Mouse (Mus musculus) CH12.LX (cell line): ENCODE measurements around the gene March10. TPM values are rescaled to one million over a fixed set of nuclear protein-coding genes. Genes with fewer than 3 reads are reported as not detected.

Source experiments
- DNase-seq: peaks from one replicate; pipeline ENCODE4 v3.0.0-alpha.2; 2013; ENCODE audit errors: extremely low read depth
- H3K27ac ChIP-seq: 2 replicates; pipeline ENCODE4 v1.5.1; 2012; ENCODE audit warnings: low read depth, mild to moderate bottlenecking, control low read depth, moderate library complexity; ENCODE audit not compliant: insufficient read depth
- H3K27me3 ChIP-seq: replicated peaks from 2 replicates; pipeline ENCODE3; 2012; ENCODE audit warnings: inconsistent platforms
- H3K36me3 ChIP-seq, 2 experiments: replicated peaks in 1 of 2; 2 replicates each; pipeline versions ENCODE3 to v1.6.1; 2012; ENCODE audit warnings: inconsistent platforms in 1 of 2, low read length in 1 of 2, mild to moderate bottlenecking in 1 of 2, mixed read lengths in 1 of 2, moderate library complexity in 1 of 2; ENCODE audit not compliant: control insufficient read depth in 1 of 2, insufficient read depth in 1 of 2
- H3K4me1 ChIP-seq, 2 experiments: 2 replicates each; pipeline ENCODE4 v1.6.1; 2012; ENCODE audit warnings: inconsistent platforms in 1 of 2, moderate library complexity in 1 of 2; ENCODE audit not compliant: insufficient read depth in 2 of 2, control insufficient read depth in 1 of 2
- H3K4me2 ChIP-seq: 2 replicates; pipeline ENCODE4 v1.6.1; 2012; ENCODE audit warnings: low read depth, mild to moderate bottlenecking, control low read depth; ENCODE audit not compliant: poor library complexity, insufficient read depth, severe bottlenecking
- H3K4me3 ChIP-seq, 3 experiments: fragments of 150-350 bp in 1 of 3; sonication (generic) in 1 of 3; replicated peaks in 1 of 3; 2 replicates each; pipeline versions ENCODE3 to v1.5.1; 2011 to 2012; ENCODE audit warnings: low read depth in 2 of 3, low read length in 2 of 3, mild to moderate bottlenecking in 2 of 3, moderate library complexity in 2 of 3, control low read depth in 1 of 3, improper control_type of control experiment in 1 of 3, inconsistent platforms in 1 of 3, mixed read lengths in 1 of 3; ENCODE audit not compliant: poor library complexity in 1 of 3
- H3K79me2 ChIP-seq: replicated peaks from 2 replicates; pipeline ENCODE4 v1.6.1; 2012; ENCODE audit warnings: mild to moderate bottlenecking, moderate library complexity; ENCODE audit not compliant: control insufficient read depth, poor library complexity, insufficient read depth, severe bottlenecking; ENCODE audit errors: extremely low read depth
- H3K9ac ChIP-seq: 2 replicates; pipeline ENCODE4 v1.6.1; 2012; ENCODE audit warnings: low read depth, mild to moderate bottlenecking, control low read depth, moderate library complexity; ENCODE audit not compliant: insufficient read depth
- H3K9me3 ChIP-seq: replicated peaks from 2 replicates; pipeline ENCODE3; 2012; ENCODE audit warnings: low read length, inconsistent platforms, mixed read lengths
- BHLHE40 ChIP-seq: IDR thresholded peaks from 2 replicates; pipeline ENCODE4 v1.6.1; 2011; ENCODE audit warnings: mild to moderate bottlenecking, low read depth, low read length, improper control_type of control experiment
- CHD1 ChIP-seq: IDR thresholded peaks from 2 replicates; pipeline ENCODE4 v1.6.1; 2012; ENCODE audit warnings: low read depth, low read length, improper control_type of control experiment, inconsistent platforms
- CTCF ChIP-seq, 2 experiments: IDR thresholded peaks in 1 of 2; conservative IDR thresholded peaks in 1 of 2; 2 replicates each; pipeline ENCODE4 v1.5.1; 2011 to 2012; ENCODE audit warnings: low read depth in 2 of 2, low read length in 2 of 2, improper control_type of control experiment in 1 of 2, inconsistent platforms in 1 of 2, mild to moderate bottlenecking in 1 of 2, moderate library complexity in 1 of 2
- E2F4 ChIP-seq: IDR thresholded peaks from 2 replicates; pipeline ENCODE4 v1.6.1; 2011; ENCODE audit warnings: low read depth, low read length, improper control_type of control experiment; ENCODE audit not compliant: insufficient replicate concordance
- EP300 ChIP-seq: IDR thresholded peaks from 2 replicates; pipeline ENCODE4 v1.6.1; 2011; ENCODE audit warnings: low read length, improper control_type of control experiment
- GABPA ChIP-seq: IDR thresholded peaks from 2 replicates; pipeline ENCODE4 v1.6.1; 2012; ENCODE audit warnings: low read depth, low read length, improper control_type of control experiment, inconsistent platforms; ENCODE audit not compliant: insufficient replicate concordance
- HCFC1 ChIP-seq: IDR thresholded peaks from 2 replicates; pipeline ENCODE4 v1.6.1; 2012; ENCODE audit warnings: low read depth, mild to moderate bottlenecking, inconsistent platforms, low read length, improper control_type of control experiment
- JUN ChIP-seq: IDR thresholded peaks from 2 replicates; pipeline ENCODE4 v1.6.1; 2011; ENCODE audit warnings: low read depth, mild to moderate bottlenecking, low read length, improper control_type of control experiment, moderate library complexity; ENCODE audit not compliant: insufficient read depth
- JUND ChIP-seq: conservative IDR thresholded peaks from 2 replicates; pipeline ENCODE4 v1.6.1; 2011; ENCODE audit warnings: low read depth, low read length, improper control_type of control experiment
- MAFK ChIP-seq: IDR thresholded peaks from 2 replicates; pipeline ENCODE4 v1.6.1; 2011; ENCODE audit warnings: low read length, improper control_type of control experiment; ENCODE audit not compliant: insufficient replicate concordance
- MAX ChIP-seq: IDR thresholded peaks from 2 replicates; pipeline ENCODE4 v1.6.1; 2011; ENCODE audit warnings: low read length, improper control_type of control experiment
- MXI1 ChIP-seq: IDR thresholded peaks from 2 replicates; pipeline ENCODE4 v1.6.1; 2011; ENCODE audit warnings: mild to moderate bottlenecking, low read depth, low read length, improper control_type of control experiment
- NELFE ChIP-seq: IDR thresholded peaks from 2 replicates; pipeline ENCODE4 v1.6.1; 2011; ENCODE audit warnings: low read depth, low read length, improper control_type of control experiment
- POLR2A ChIP-seq: IDR thresholded peaks from 2 replicates; pipeline ENCODE4 v1.6.1; 2011; ENCODE audit warnings: low read depth, mild to moderate bottlenecking, improper control_type of control experiment, low read length
- POLR2AphosphoS2 ChIP-seq: IDR thresholded peaks from 2 replicates; pipeline ENCODE4 v1.6.1; 2011; ENCODE audit warnings: low read depth, low read length, improper control_type of control experiment
- SMC3 ChIP-seq: IDR thresholded peaks from 2 replicates; pipeline ENCODE4 v1.6.1; 2011; ENCODE audit warnings: low read depth, low read length, improper control_type of control experiment
- TBP ChIP-seq: conservative IDR thresholded peaks from 2 replicates; pipeline ENCODE4 v1.6.1; 2011; ENCODE audit warnings: low read depth, low read length, improper control_type of control experiment
- TCF12 ChIP-seq: IDR thresholded peaks from 2 replicates; pipeline ENCODE4 v1.6.1; 2014; ENCODE audit warnings: low read depth, mild to moderate bottlenecking, inconsistent platforms, low read length, improper control_type of control experiment
- USF2 ChIP-seq: conservative IDR thresholded peaks from 2 replicates; pipeline ENCODE4 v1.6.1; 2011; ENCODE audit warnings: low read depth, low read length, improper control_type of control experiment
- ZC3H11A ChIP-seq: IDR thresholded peaks from 2 replicates; pipeline ENCODE4 v1.6.1; 2012; ENCODE audit warnings: low read depth, mild to moderate bottlenecking, inconsistent platforms, low read length, improper control_type of control experiment
- dilution Hi-C: fragments of 300-500 bp; cut with MboI; formaldehyde crosslinking; loops from 2 replicates; pipeline ENCODE4 v1.14.3; 2020; ENCODE audit warnings: low sequenced_read_pairs; ENCODE audit not compliant: extremely low pct_unique_long_range_greater_than_20kb, extremely low pct_ligation_motif_present
- in situ Hi-C: fragments of 300-500 bp; cut with MboI; formaldehyde crosslinking; loops from 3 replicates; pipeline ENCODE4 v1.14.3; 2019; ENCODE audit warnings: low sequenced_read_pairs, low pct_ligation_motif_present, low pct_unique_long_range_greater_than_20kb, mixed read lengths
- polyA plus RNA-seq: library from polyadenylated mRNA; unstranded; fragments of >175 nt; gene quantifications from 2 replicates; pipeline ENCODE4 v1.2.1, GENCODE M21; 2012; ENCODE audit warnings: low read depth; ENCODE audit not compliant: insufficient read length
- total RNA-seq, 2 experiments: library from RNA; depleted of rRNA; stranded (reverse); fragments of 300-350 nt in 1 of 2; fragments of >200 nt in 1 of 2; gene quantifications; 2 replicates each; pipeline ENCODE4 v1.2.3; 2012 to 2014

The March10 gene
- not detected in 2 replicates for total RNA-seq (2012; rRNA removed)
- total RNA-seq (2014; rRNA removed): not detected in 2 replicates
- not detected in 2 replicates for polyA plus RNA-seq

DNA sequence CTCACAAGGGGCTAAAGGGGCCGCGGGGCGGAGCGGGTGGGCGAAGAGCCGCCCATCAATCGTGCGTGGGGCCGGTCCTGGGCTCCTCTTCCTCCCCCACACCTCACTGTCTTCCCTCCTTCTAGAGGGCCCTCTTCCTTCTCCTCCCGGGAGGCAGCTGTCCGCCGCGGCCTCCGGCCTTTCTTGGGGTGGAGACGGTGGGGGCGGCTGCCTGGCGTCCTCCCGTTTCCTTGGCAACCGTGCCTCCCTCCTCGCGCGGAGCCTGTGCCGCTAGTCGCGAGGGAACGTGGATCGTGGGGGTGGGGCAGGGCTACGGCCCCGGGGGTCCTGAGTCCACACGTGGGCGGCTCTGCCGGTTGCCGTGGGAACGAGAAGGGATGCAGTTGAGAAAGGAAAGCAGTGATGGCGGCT lies at the start of gene March10:
TSS of gene March10 (minus strand) at position 239 of the 411 bp plus-strand sequence.
- H3K9me3 ChIP-seq: no peaks in the 10 kb centered on the region
- in situ Hi-C loops: no loop called here
- H3K27me3 ChIP-seq: no peaks in the 10 kb centered on the region
- no peak within 1 kb of the TSS for H3K9ac ChIP-seq
- H3K4me3 ChIP-seq: no peak within 1 kb of the TSS
- no peaks in the 10 kb centered on the region for H3K79me2 ChIP-seq
- H3K27ac ChIP-seq: no peak within 1 kb of the TSS
- TF ChIP-seq ZC3H11A: no peak
- no peak for TF ChIP-seq MXI1
- TF ChIP-seq EP300: no peak
- no peak for TF ChIP-seq JUND
- TF ChIP-seq USF2: no peak
- TF ChIP-seq BHLHE40: no peak
- DNase-seq: no peak
- dilution Hi-C loops: no loop called here
- H3K36me3 ChIP-seq: no peaks in the 10 kb centered on the region
- H3K4me2 ChIP-seq: no peak within 1 kb of the TSS
- peaks cover 0 to 4% of the 10 kb centered on the region in 2 experiments; a peak in 1 of 4 replicates for H3K4me1 ChIP-seq

DNA sequence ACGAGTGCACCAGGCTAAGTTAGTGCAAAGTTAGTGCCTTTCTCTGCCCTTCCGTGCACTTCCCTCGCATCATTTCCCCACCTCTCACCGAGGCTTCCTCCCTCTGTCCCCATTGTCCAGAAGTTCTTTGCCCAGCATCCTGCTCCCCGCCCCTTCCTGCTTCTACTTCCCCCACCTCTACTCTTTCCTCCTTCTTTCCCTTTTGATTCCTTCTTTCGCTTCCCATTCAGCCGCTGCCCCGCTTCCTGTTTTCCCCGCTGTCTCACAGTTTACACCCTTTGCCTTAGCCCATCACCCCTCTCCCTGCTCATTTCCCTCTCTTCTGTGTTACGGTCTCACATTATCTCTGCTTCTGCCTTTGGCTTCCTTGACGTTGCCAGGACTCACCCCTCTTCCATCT lies 49.8 kb upstream of the March10 start:
- in situ Hi-C loops: no loop called here
- H3K4me3 ChIP-seq: no peak overlapping the region
- peaks cover 4 to 7% of the 10 kb centered on the region in 2 experiments; a peak in 3 of 4 replicates for H3K4me1 ChIP-seq
- no peak for TF ChIP-seq NELFE
- no peak for TF ChIP-seq POLR2AphosphoS2
- TF ChIP-seq JUN: no peak
- no peak for TF ChIP-seq CTCF (conservative IDR thresholded peaks at IDR 0.05 in 1 of 2, IDR thresholded peaks at IDR 0.05 in 1 of 2; ENCODE audit: low read depth in 2 of 2, low read length in 2 of 2)
- TF ChIP-seq SMC3: no peak
- no peak for TF ChIP-seq MAX
- no peak for TF ChIP-seq TBP
- no peak for TF ChIP-seq MAFK
- TF ChIP-seq GABPA: no peak
- no peak for TF ChIP-seq E2F4
- TF ChIP-seq EP300: no peak
- no peak for TF ChIP-seq TCF12
- no peak for TF ChIP-seq HCFC1
- TF ChIP-seq POLR2A: no peak
- no peak for TF ChIP-seq CHD1
- no peak for DNase-seq
- H3K4me2 ChIP-seq: peak overlapping the region; percentile 22; the same call in 1 of the 2 replicates
- H3K27me3 ChIP-seq: no peaks in the 10 kb centered on the region
- H3K36me3 ChIP-seq: no peaks in the 10 kb centered on the region
- H3K9me3 ChIP-seq: no peaks in the 10 kb centered on the region
- no peaks in the 10 kb centered on the region for H3K79me2 ChIP-seq
- no peak overlapping the region for H3K9ac ChIP-seq
- H3K27ac ChIP-seq: no peak overlapping the region
- dilution Hi-C loops: no loop called here
